7 mouse cellular contexts compared by ENCODE assay signal in genomic region chr17:6430410-6431001, GRCm38 (mm10). TPM values are rescaled to one million over a fixed set of nuclear protein-coding genes. Genes with fewer than 3 reads are reported as not detected.
DNase-seq lines count a peak whose midpoint lies in the region; ATAC-seq and TF ChIP-seq lines count a peak whose summit lies in the region.
"Not testable (repeated sequence)": the region's sequence is repeated elsewhere in the genome, so short reads cannot be mapped to it uniquely, and the experiment has no call there.

No protein-coding gene starts in this region.

- H3K36me3 ChIP-seq in heart, embryonic 11.5 days (ENCODE audit: control insufficient read depth, insufficient read depth, low read length); intestine, embryonic 14.5 days (ENCODE audit: control insufficient read depth, insufficient read depth, low read length); limb, embryonic 14.5 days (ENCODE audit: control insufficient read depth, insufficient read depth, low read length); macrophage (ENCODE audit: inconsistent target); neural tube, embryonic 11.5 days (ENCODE audit: control insufficient read depth, insufficient read depth, low read length): not testable (repeated sequence)

- H3K9ac ChIP-seq in heart, embryonic 11.5 days (ENCODE audit: low read depth, low read length), result peak overlapping the region; percentile 66
- H3K9ac ChIP-seq in intestine, embryonic 14.5 days (ENCODE audit: low read length), result peak overlapping the region; percentile 66
- H3K9ac ChIP-seq in limb, embryonic 14.5 days (ENCODE audit: low read depth, low read length, severe bottlenecking), result peak overlapping the region; percentile 60; the same call in 1 of the 2 replicates
- H3K9ac ChIP-seq in neural tube, embryonic 11.5 days (ENCODE audit: low read length), result peak overlapping the region; percentile 72

- not testable (repeated sequence) for TF ChIP-seq POLR2A in cerebellum, adult 2 months (IDR thresholded peaks at IDR 0.05; ENCODE audit: borderline replicate concordance, insufficient read depth, low read length); limb, embryonic 14.5 days (IDR thresholded peaks at IDR 0.05; ENCODE audit: borderline replicate concordance, extremely low read depth, insufficient read depth, insufficient read length)

- peak overlapping the region; percentile 92 for H3K27ac ChIP-seq in cerebellum, adult 2 months (ENCODE audit: insufficient read depth, low read length)
- not testable (repeated sequence) for H3K27ac ChIP-seq in heart, embryonic 11.5 days (ENCODE audit: low read depth, low read length); limb, embryonic 14.5 days (replicated peaks; ENCODE audit: low read depth, low read length)
- peak overlapping the region; percentile 75; the same call in 1 of the 2 replicates for H3K27ac ChIP-seq in intestine, embryonic 14.5 days (ENCODE audit: low read depth)
- peak overlapping the region; percentile 42; the same call in 1 of the 2 replicates for H3K27ac ChIP-seq in macrophage
- 0 out of 2 replicates have a peak overlapping the region, but pooled peaks have one; percentile 44 for H3K27ac ChIP-seq in neural tube, embryonic 11.5 days (ENCODE audit: low read depth, low read length)

- under 1% methylated on average over 9 of the region's 9 CpGs for WGBS in cerebellum, adult 2 months
- WGBS in heart, embryonic 11.5 days (ENCODE audit: insufficient replicate concordance), result 7% methylated on average over 7 of the region's 9 CpGs
- WGBS in intestine, embryonic 14.5 days, result 2% methylated on average over 6 of the region's 9 CpGs
- WGBS in limb, embryonic 14.5 days, result 7% methylated on average over 8 of the region's 9 CpGs
- 0% methylated on average over 2 of the region's 9 CpGs for WGBS in macrophage (ENCODE audit: missing documents)
- WGBS in neural tube, embryonic 11.5 days, result 24% methylated on average over 8 of the region's 9 CpGs

- peak; percentile 35; the same call in 1 of the 2 replicates for ATAC-seq in erythroid progenitor cell, adult 5-6 weeks (replicated peaks; ENCODE audit: low FRiP score, poor library complexity, severe bottlenecking)
- peak; percentile 47; the same call in 1 of the 2 replicates for ATAC-seq in heart, embryonic 11.5 days (replicated peaks; ENCODE audit: insufficient number of reproducible peaks, low FRiP score, low TSS enrichment)
- not testable (repeated sequence) for ATAC-seq in intestine, embryonic 14.5 days (replicated peaks; ENCODE audit: low FRiP score, low TSS enrichment, low read depth)
- ATAC-seq in limb, embryonic 14.5 days (ENCODE audit: low FRiP score, low read depth), result 0 out of 2 replicates have a peak, but pooled peaks have one; percentile 10
- ATAC-seq in neural tube, embryonic 11.5 days (ENCODE audit: insufficient read depth, low FRiP score, low TSS enrichment), result peak; percentile 49; the same call in 1 of the 2 replicates

- H3K79me2 ChIP-seq in macrophage (ENCODE audit: inconsistent target), result not testable (repeated sequence)

- TF ChIP-seq CTCF in cerebellum, adult 2 months (IDR thresholded peaks at IDR 0.05; ENCODE audit: borderline replicate concordance, insufficient read depth, low read depth, low read length), result not testable (repeated sequence)

- H3K27me3 ChIP-seq in cerebellum, adult 2 months (ENCODE audit: control insufficient read depth, insufficient read depth, low read length); heart, embryonic 11.5 days (ENCODE audit: control insufficient read depth, insufficient read depth, low read length); intestine, embryonic 14.5 days (replicated peaks; ENCODE audit: control insufficient read depth, insufficient read depth, low read length); limb, embryonic 14.5 days (ENCODE audit: control insufficient read depth, insufficient read depth, low read length); neural tube, embryonic 11.5 days (ENCODE audit: control insufficient read depth, insufficient read depth, low read length): not testable (repeated sequence)

- not testable (repeated sequence) for H3K9me3 ChIP-seq in heart, embryonic 11.5 days (replicated peaks; ENCODE audit: control insufficient read depth, low read length); intestine, embryonic 14.5 days (ENCODE audit: control insufficient read depth, low read length); limb, embryonic 14.5 days (ENCODE audit: control insufficient read depth, low read length); neural tube, embryonic 11.5 days (ENCODE audit: control insufficient read depth, low read length)

- H3K4me3 ChIP-seq in cerebellum, adult 2 months (replicated peaks; ENCODE audit: insufficient read depth, low read depth, low read length), result peak overlapping the region; percentile 52
- peak overlapping the region; percentile 44 for H3K4me3 ChIP-seq in heart, embryonic 11.5 days (ENCODE audit: low read depth, low read length)
- H3K4me3 ChIP-seq in intestine, embryonic 14.5 days (ENCODE audit: low read depth, low read length), result peak overlapping the region; percentile 51
- H3K4me3 ChIP-seq in limb, embryonic 14.5 days (replicated peaks; ENCODE audit: low read length), result peak overlapping the region; percentile 48
- peak overlapping the region; percentile 31 for H3K4me3 ChIP-seq in macrophage (ENCODE audit: inconsistent target)
- peak overlapping the region; percentile 55 for H3K4me3 ChIP-seq in neural tube, embryonic 11.5 days (ENCODE audit: low read depth, low read length)

- peak overlapping the region; percentile 48 for H3K4me2 ChIP-seq in heart, embryonic 11.5 days
- H3K4me2 ChIP-seq in intestine, embryonic 14.5 days (ENCODE audit: low read length), result peak overlapping the region; percentile 47
- peak overlapping the region; percentile 47 for H3K4me2 ChIP-seq in limb, embryonic 14.5 days (replicated peaks; ENCODE audit: low read depth, low read length, severe bottlenecking)
- H3K4me2 ChIP-seq in neural tube, embryonic 11.5 days (ENCODE audit: low read depth), result peak overlapping the region; percentile 49

- peak; percentile 32 to 54 for DNase-seq in cerebellum, adult 2 months
- not testable (repeated sequence) for DNase-seq in intestine, embryonic 14.5 days (ENCODE audit: low spot score); limb, embryonic 14.5 days (ENCODE audit: low spot score); neural tube, embryonic 11.5 days (ENCODE audit: low spot score)

- peaks cover 12% of the 10 kb centered on the region for H3K4me1 ChIP-seq in cerebellum, adult 2 months (ENCODE audit: control insufficient read depth, insufficient read depth, low read length)
- not testable (repeated sequence) for H3K4me1 ChIP-seq in heart, embryonic 11.5 days (ENCODE audit: control insufficient read depth, insufficient read depth, low read length); intestine, embryonic 14.5 days (replicated peaks; ENCODE audit: control insufficient read depth, insufficient read depth, low read length); limb, embryonic 14.5 days (ENCODE audit: control insufficient read depth, insufficient read depth, low read length); neural tube, embryonic 11.5 days (ENCODE audit: control insufficient read depth, insufficient read depth, low read length)

RNA-seq across cellular contexts. Expression of gene Dynlt1b, which starts 0.6 kb away (rescaled TPM):
- polyA plus RNA-seq in cerebellum, adult 2 months (2012; rRNA removed), result 160 and 183 TPM in 2 replicates
- total RNA-seq in erythroid progenitor cell, adult 5-6 weeks (2015; ENCODE audit: low replicate concordance), result 31.0 and 56.2 TPM in 2 replicates
- 25.5 and 30.8 TPM in 2 replicates for total RNA-seq in erythroid progenitor cell, adult 5-6 weeks (2017; ENCODE audit: low replicate concordance)
- polyA plus RNA-seq in heart, embryonic 11.5 days (2014; fragmentation: Nextera tagmentation; extraction: Ambion mirVana), result 468 and 486 TPM in 2 replicates
- 613 and 620 TPM in 2 replicates for polyA plus RNA-seq in intestine, embryonic 14.5 days (2014; fragmentation: Nextera tagmentation; extraction: Ambion mirVana)
- polyA plus RNA-seq in limb, embryonic 14.5 days (2012; rRNA removed), result 399 and 408 TPM in 2 replicates
- 513 and 517 TPM in 2 replicates for polyA plus RNA-seq in limb, embryonic 14.5 days (2014; fragmentation: Nextera tagmentation; extraction: Ambion mirVana)
- 10 to 100 TPM in 17 of 26 experiments, 1 to 10 TPM in 9; 2.1 to 37.1 (median 16.6) TPM for total RNA-seq in macrophage (2018; cell fraction: chromatin; rRNA removed)
- total RNA-seq in macrophage (2018; cell fraction: cytosol; rRNA removed), result 100 to 1,000 TPM in 25 of 26 experiments, 10 to 100 TPM in 1; 94.4 to 180 (median 147) TPM
- 10 to 100 TPM in 25 of 26 experiments, 1 to 10 TPM in 1; 6.0 to 69.7 (median 33.9) TPM for total RNA-seq in macrophage (2018; cell fraction: nucleus; rRNA removed)
- polyA plus RNA-seq in macrophage (2018), result 139 to 155 TPM (median 140 TPM) in 3 replicates
- 845 and 923 TPM in 2 replicates for polyA plus RNA-seq in neural tube, embryonic 11.5 days (2014; fragmentation: Nextera tagmentation; extraction: Ambion mirVana)
